In the genomic region with DNA sequence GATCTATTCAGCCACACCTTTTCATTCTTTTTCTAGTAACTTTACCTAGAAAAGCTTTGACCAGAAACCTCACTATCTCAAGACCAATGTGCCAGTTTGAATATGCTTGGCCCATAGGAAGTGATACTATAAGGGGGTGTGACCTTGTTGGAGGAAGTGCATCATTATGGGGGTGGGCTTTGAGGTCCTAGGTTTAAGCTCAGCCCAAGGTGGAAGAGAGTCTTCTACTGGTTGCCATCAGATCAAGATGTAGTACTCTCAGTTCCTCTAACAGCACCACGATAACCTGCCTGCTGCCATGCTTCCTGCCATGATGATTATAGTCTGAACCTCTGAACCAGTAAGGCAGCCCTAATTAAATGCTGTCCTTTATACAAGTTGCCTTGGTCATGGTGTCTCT, we compare ENCODE assay signal across 17 mouse cellular contexts.
"Had no signal": no experiment of that assay in that cellular context is flagged by ENCODE, and none has a peak within 500 bp of the region (broad histone marks: within the 10 kb centered on the region; RNA-seq: fewer than 3 reads in every experiment).

No protein-coding gene starts in this region.

- ATAC-seq: intestine, postnatal 0 days; liver, postnatal 0 days; lung, postnatal 0 days; midbrain, embryonic 15.5 days had no signal

- DNase-seq: kidney, adult 2 months; kidney, postnatal 10 days; kidney, postnatal 36 days; layer of hippocampus, postnatal 36 days; left cerebral cortex, postnatal 4 days; liver, postnatal 0 days; lung, embryonic 14.5 days; thymus, adult 2 months; thymus, postnatal 14 days; thymus, postnatal 4 days had no signal

- H3K36me3 ChIP-seq: kidney, embryonic 15.5 days; limb, embryonic 12.5 days; limb, embryonic 15.5 days; midbrain, embryonic 15.5 days; neural tube, embryonic 13.5 days had no signal

- H3K27me3 ChIP-seq: kidney, embryonic 15.5 days; limb, embryonic 12.5 days; limb, embryonic 15.5 days; midbrain, embryonic 15.5 days; neural tube, embryonic 13.5 days had no signal
